Mouse (Mus musculus) neural tube, embryonic 15.5 days (tissue): ENCODE data around the gene Pax3. TPM values are rescaled to one million over a fixed set of nuclear protein-coding genes. Genes with fewer than 3 reads are reported as not detected.

Experiments
- polyA plus RNA-seq: library from polyadenylated mRNA; unstranded; fragments of >200 nt; fragmentation: Nextera tagmentation; extraction: Ambion mirVana; gene quantifications from 2 replicates; pipeline ENCODE4 v1.2.1, GENCODE M21; 2015

The Pax3 gene
- polyA plus RNA-seq, 1 experiment from 2014 or later: 3.4 TPM

Other genes with a start within 250 kb of the Pax3 start
- gene Sgpp2, start 113.2 kb upstream of the Pax3 start, polyA plus RNA-seq: 1.8 and 4.3 TPM in 2 replicates